Mouse (Mus musculus): ENCODE measurements at regions not wholly inside any gene's neighbourhood (a gene's known extent, or its start where the extent isn't known, plus 50 kb on each side); places are given as distances from the start of the nearest gene placed in this dataset.

DNA sequence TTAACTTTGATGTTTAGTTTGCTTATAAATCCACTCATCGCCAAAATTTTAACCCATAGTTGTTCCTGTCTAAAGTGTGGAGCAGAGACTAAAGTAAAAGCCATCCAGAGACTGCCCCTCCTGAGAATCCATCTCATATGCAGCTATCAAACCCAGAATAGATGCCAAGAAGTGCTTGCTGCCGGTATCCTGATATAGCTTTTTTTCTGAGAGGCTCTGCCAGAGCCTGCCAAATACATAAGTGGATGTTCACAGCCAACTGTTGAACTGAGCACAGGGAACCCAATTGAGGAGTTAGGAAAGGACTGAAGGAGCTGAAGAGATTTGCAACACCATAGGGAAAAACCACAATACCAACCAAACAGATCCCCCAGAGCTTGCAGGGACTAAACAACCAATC lies 600.3 kb downstream of the Hdgfl1 start:
- Histone ChIP-seq H3K9ac (ENCODE audit: low read depth, low read length) (no peak overlapping the region), H3K79me2 (replicated peaks; ENCODE audit: control insufficient read depth, insufficient read depth, low read length) (no peaks in the 10 kb centered on the region), H3K36me3 (ENCODE audit: control insufficient read depth, insufficient read depth, low read length) (no peaks in the 10 kb centered on the region), H3K4me1 (ENCODE audit: control insufficient read depth, insufficient read depth, low read length) (no peaks in the 10 kb centered on the region; the same call in 1 of the 2 replicates), H3K27ac (no peak overlapping the region), H3K4me3 (no peak overlapping the region), H3K27me3 (ENCODE audit: control insufficient read depth, insufficient read depth, low read length) (no peaks in the 10 kb centered on the region)
- intact Hi-C loops (cut with DNase I), result no loop called here
- TF ChIP-seq CTCF (IDR thresholded peaks at IDR 0.05) (no peak), EP300 (IDR thresholded peaks at IDR 0.05; ENCODE audit: insufficient read depth, low read depth, low read length) (no peak), POLR2A (IDR thresholded peaks at IDR 0.05; ENCODE audit: insufficient read depth, low read depth, low read length) (no peak)
- peak in 1 of 2 experiments; percentile 8 for DNase-seq
- WGBS, result 32% methylated on average over 2 of the region's 2 CpGs

DNA sequence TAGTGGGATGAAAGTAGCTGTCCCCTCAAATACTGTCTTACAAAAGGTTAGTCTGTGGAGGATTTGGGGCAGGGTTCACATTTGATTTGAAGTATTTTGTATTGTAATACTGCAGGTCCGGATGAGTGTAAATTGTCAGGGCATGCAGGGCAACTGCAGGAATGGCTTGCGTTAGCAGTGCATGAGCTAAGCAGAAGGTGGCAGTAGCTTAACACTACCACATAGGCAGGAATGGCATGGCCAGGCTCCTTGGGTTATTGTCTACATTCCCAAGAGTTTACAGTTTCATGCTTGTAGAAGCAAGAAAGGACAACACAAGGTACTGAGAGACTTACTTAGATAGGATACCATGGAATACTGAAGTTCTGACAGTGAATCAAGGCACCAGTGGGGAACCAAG lies 611.3 kb downstream of the Hdgfl1 start:
- Histone ChIP-seq H3K79me2 (replicated peaks; ENCODE audit: control insufficient read depth, insufficient read depth, low read length) (no peaks in the 10 kb centered on the region), H3K9ac (ENCODE audit: low read depth, low read length) (no peak overlapping the region), H3K4me1 (ENCODE audit: control insufficient read depth, insufficient read depth, low read length) (no peaks in the 10 kb centered on the region), H3K4me3 (no peak overlapping the region), H3K36me3 (ENCODE audit: control insufficient read depth, insufficient read depth, low read length) (no peaks in the 10 kb centered on the region), H3K27me3 (ENCODE audit: control insufficient read depth, insufficient read depth, low read length) (no peaks in the 10 kb centered on the region), H3K27ac (no peak overlapping the region)
- TF ChIP-seq EP300 (IDR thresholded peaks at IDR 0.05; ENCODE audit: insufficient read depth, low read depth, low read length) (no peak), CTCF (IDR thresholded peaks at IDR 0.05) (peak; percentile 36), POLR2A (IDR thresholded peaks at IDR 0.05; ENCODE audit: insufficient read depth, low read depth, low read length) (no peak)
- no peak for DNase-seq
- intact Hi-C loops (cut with DNase I), result no loop called here
- WGBS, result 87% methylated on average over 2 of the region's 2 CpGs

DNA sequence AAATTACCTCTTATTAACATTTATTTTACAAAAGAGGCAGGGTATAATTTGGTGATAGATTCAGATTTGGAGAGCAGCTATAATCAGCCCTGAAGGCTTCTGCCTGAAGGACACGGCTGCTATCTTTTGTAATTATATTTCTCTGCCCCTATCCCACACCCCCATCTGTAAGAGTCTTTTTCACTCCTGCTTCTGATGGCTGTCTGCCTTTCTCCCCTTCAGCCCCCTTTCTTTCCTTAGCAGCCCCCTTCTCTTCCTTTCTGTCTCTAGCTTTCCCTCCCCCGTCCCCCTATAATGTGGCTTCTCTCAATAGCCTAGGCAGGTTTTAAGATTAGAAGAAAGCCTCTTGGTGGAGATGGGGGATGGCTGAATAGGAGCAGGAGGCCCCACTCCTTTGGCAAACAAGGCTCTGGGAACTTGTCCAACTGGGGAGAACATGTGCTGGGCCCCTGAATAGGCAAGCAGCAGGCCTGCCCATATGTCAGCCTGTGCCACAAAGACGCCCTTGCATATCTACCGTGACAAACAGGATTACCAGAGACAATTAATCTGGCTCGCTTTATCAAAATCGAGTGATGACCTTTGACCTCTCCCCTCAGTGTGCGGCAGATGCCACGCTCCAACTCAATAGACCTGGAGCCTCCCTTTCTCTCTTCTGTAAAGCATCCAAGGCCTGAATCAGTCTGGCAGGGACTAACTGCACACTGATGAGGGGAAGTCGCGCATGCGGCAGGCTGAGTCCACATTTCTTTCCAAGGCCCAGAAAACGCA lies 615.1 kb downstream of the Hdgfl1 start:
- no peaks in the 10 kb centered on the region for H3K36me3 ChIP-seq (ENCODE audit: control insufficient read depth, insufficient read depth, low read length)
- no peaks in the 10 kb centered on the region for H3K27me3 ChIP-seq (ENCODE audit: control insufficient read depth, insufficient read depth, low read length)
- H3K27ac ChIP-seq, result no peak overlapping the region
- H3K79me2 ChIP-seq (replicated peaks; ENCODE audit: control insufficient read depth, insufficient read depth, low read length), result no peaks in the 10 kb centered on the region
- no peak for TF ChIP-seq CTCF (IDR thresholded peaks at IDR 0.05)
- TF ChIP-seq EP300 (IDR thresholded peaks at IDR 0.05; ENCODE audit: insufficient read depth, low read depth, low read length), result no peak
- no peak for TF ChIP-seq POLR2A (IDR thresholded peaks at IDR 0.05; ENCODE audit: insufficient read depth, low read depth, low read length)
- no peak overlapping the region for H3K9ac ChIP-seq (ENCODE audit: low read depth, low read length)
- no peak for DNase-seq
- intact Hi-C loops (cut with DNase I), result no loop called here
- no peak overlapping the region for H3K4me3 ChIP-seq
- 53% methylated on average over 12 of the region's 12 CpGs for WGBS
- H3K4me1 ChIP-seq (ENCODE audit: control insufficient read depth, insufficient read depth, low read length), result no peaks in the 10 kb centered on the region

GRCm38 (mm10) chr13:26154251-26154650 lies 615.7 kb downstream of the Hdgfl1 start:
- TF ChIP-seq EP300 (IDR thresholded peaks at IDR 0.05; ENCODE audit: insufficient read depth, low read depth, low read length), result no peak
- TF ChIP-seq CTCF (IDR thresholded peaks at IDR 0.05), result no peak
- TF ChIP-seq POLR2A (IDR thresholded peaks at IDR 0.05; ENCODE audit: insufficient read depth, low read depth, low read length), result no peak
- intact Hi-C loops (cut with DNase I), result no loop called here
- no peak overlapping the region for H3K9ac ChIP-seq (ENCODE audit: low read depth, low read length)
- no peaks in the 10 kb centered on the region for H3K36me3 ChIP-seq (ENCODE audit: control insufficient read depth, insufficient read depth, low read length)
- no peaks in the 10 kb centered on the region for H3K79me2 ChIP-seq (replicated peaks; ENCODE audit: control insufficient read depth, insufficient read depth, low read length)
- no peak for DNase-seq
- H3K27ac ChIP-seq, result no peak overlapping the region
- H3K4me1 ChIP-seq (ENCODE audit: control insufficient read depth, insufficient read depth, low read length), result no peaks in the 10 kb centered on the region
- 65% methylated on average over 1 of the region's 1 CpGs for WGBS
- H3K27me3 ChIP-seq (ENCODE audit: control insufficient read depth, insufficient read depth, low read length), result no peaks in the 10 kb centered on the region
- H3K4me3 ChIP-seq, result no peak overlapping the region

DNA sequence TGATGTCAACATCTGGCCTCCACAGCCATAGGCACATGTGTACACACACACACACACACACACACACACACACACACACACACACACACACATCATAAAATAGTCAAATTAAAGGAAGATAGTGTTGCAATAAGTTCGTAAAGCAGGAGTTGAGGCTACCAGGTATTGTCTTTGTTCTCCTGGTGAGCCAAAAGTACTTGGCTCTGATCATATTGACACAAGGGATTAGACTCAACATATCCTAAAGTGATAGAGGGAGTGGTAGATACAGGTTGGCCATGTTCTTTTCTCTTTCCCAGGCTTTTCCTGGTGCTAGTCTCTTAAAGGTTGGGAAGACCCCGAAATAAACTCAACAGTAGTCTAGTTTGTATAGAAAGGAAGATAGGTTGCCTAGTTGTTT lies 616.9 kb downstream of the Hdgfl1 start:
- no peaks in the 10 kb centered on the region for H3K27me3 ChIP-seq (ENCODE audit: control insufficient read depth, insufficient read depth, low read length)
- no peaks in the 10 kb centered on the region for H3K36me3 ChIP-seq (ENCODE audit: control insufficient read depth, insufficient read depth, low read length)
- WGBS, result 88% methylated on average over 2 of the region's 2 CpGs
- no peak for DNase-seq
- no peak overlapping the region for H3K9ac ChIP-seq (ENCODE audit: low read depth, low read length)
- intact Hi-C loops (cut with DNase I), result no loop called here
- no peaks in the 10 kb centered on the region for H3K4me1 ChIP-seq (ENCODE audit: control insufficient read depth, insufficient read depth, low read length)
- no peak overlapping the region for H3K4me3 ChIP-seq
- H3K79me2 ChIP-seq (replicated peaks; ENCODE audit: control insufficient read depth, insufficient read depth, low read length), result no peaks in the 10 kb centered on the region
- TF ChIP-seq EP300 (IDR thresholded peaks at IDR 0.05; ENCODE audit: insufficient read depth, low read depth, low read length), result no peak
- TF ChIP-seq CTCF (IDR thresholded peaks at IDR 0.05), result no peak
- no peak for TF ChIP-seq POLR2A (IDR thresholded peaks at IDR 0.05; ENCODE audit: insufficient read depth, low read depth, low read length)
- no peak overlapping the region for H3K27ac ChIP-seq

- no peak for TF ChIP-seq CTCF (IDR thresholded peaks at IDR 0.05)
- TF ChIP-seq EP300 (IDR thresholded peaks at IDR 0.05; ENCODE audit: insufficient read depth, low read depth, low read length), result no peak
- TF ChIP-seq POLR2A (IDR thresholded peaks at IDR 0.05; ENCODE audit: insufficient read depth, low read depth, low read length), result no peak
- Histone ChIP-seq H3K36me3 (ENCODE audit: control insufficient read depth, insufficient read depth, low read length) (no peaks in the 10 kb centered on the region), H3K9ac (ENCODE audit: low read depth, low read length) (no peak overlapping the region), H3K27ac (no peak overlapping the region), H3K27me3 (ENCODE audit: control insufficient read depth, insufficient read depth, low read length) (no peaks in the 10 kb centered on the region), H3K4me1 (ENCODE audit: control insufficient read depth, insufficient read depth, low read length) (no peaks in the 10 kb centered on the region), H3K4me3 (no peak overlapping the region), H3K79me2 (replicated peaks; ENCODE audit: control insufficient read depth, insufficient read depth, low read length) (no peaks in the 10 kb centered on the region)
- intact Hi-C loops (cut with DNase I), result no loop called here
- 28% methylated on average over 1 of the region's 1 CpGs for WGBS
- no peak for DNase-seq
These were observed 619.5 kb downstream of the Hdgfl1 start for GRCm38 (mm10) chr13:26150426-26150825.
